Mouse (Mus musculus) midbrain, embryonic 11.5 days (tissue): ENCODE measurements around the gene Ddx23. TPM values are rescaled to one million over a fixed set of nuclear protein-coding genes. Genes with fewer than 3 reads are reported as not detected.

Source experiments
- ATAC-seq: fragments of 200-750 bp; cut with Nextera tagmentation; 2 replicates; pipeline ENCODE4 v1.8.0; 2017; ENCODE audit warnings: moderate TSS enrichment, moderate library complexity; ENCODE audit not compliant: low FRiP score
- DNase-seq: peaks from one replicate; pipeline ENCODE4 v3.0.0; 2015; ENCODE audit warnings: low spot score; ENCODE audit errors: missing footprints
- H3K27ac ChIP-seq: fragments of 300-500 bp; sonication (generic); 2 replicates; pipeline ENCODE4 v1.5.1; 2014; ENCODE audit warnings: low read depth, low read length
- H3K27me3 ChIP-seq: fragments of 300-500 bp; sonication (generic); 2 replicates; pipeline ENCODE4 v1.6.1; 2014; ENCODE audit warnings: mild to moderate bottlenecking, low read length, moderate library complexity, mixed read lengths; ENCODE audit not compliant: control insufficient read depth, insufficient read depth
- H3K36me3 ChIP-seq: fragments of 300-500 bp; sonication (generic); 2 replicates; pipeline ENCODE4 v1.6.1; 2014; ENCODE audit warnings: mild to moderate bottlenecking, low read length, moderate library complexity, mixed read lengths; ENCODE audit not compliant: control insufficient read depth, insufficient read depth
- H3K4me1 ChIP-seq: fragments of 300-500 bp; sonication (generic); 2 replicates; pipeline ENCODE4 v1.6.1; 2014; ENCODE audit warnings: low read length; ENCODE audit not compliant: control insufficient read depth, insufficient read depth
- H3K4me2 ChIP-seq: fragments of 300-500 bp; sonication (generic); 2 replicates; pipeline ENCODE4 v1.6.1; 2014; ENCODE audit warnings: mild to moderate bottlenecking, moderate library complexity
- H3K4me3 ChIP-seq: fragments of 300-500 bp; sonication (generic); 2 replicates; pipeline ENCODE4 v1.5.1; 2014; ENCODE audit warnings: low read depth, low read length
- H3K9ac ChIP-seq: fragments of 300-500 bp; sonication (generic); 2 replicates; pipeline ENCODE4 v1.6.1; 2014; ENCODE audit warnings: low read length
- H3K9me3 ChIP-seq: fragments of 300-500 bp; sonication (generic); 2 replicates; pipeline ENCODE4 v1.6.1; 2016; ENCODE audit warnings: low read length; ENCODE audit not compliant: control insufficient read depth
- WGBS: fragments of 180-500 bp; shearing (Covaris S2); extraction: QIAGEN DNeasy Blood & Tissue Kit; methylation state at CpG from one replicate; pipeline ENCODE4 v1.1.7; 2014; 5-methylcytosine and 5-hydroxymethylcytosine counted together
- polyA plus RNA-seq: library from polyadenylated mRNA; unstranded; fragments of >200 nt; fragmentation: Nextera tagmentation; extraction: Ambion mirVana; gene quantifications from 2 replicates; pipeline ENCODE4 v1.2.1, GENCODE M21; 2014

Ddx23 gene
- polyA plus RNA-seq, 1 experiment from 2014 or later, result 24.9 TPM

DNA sequence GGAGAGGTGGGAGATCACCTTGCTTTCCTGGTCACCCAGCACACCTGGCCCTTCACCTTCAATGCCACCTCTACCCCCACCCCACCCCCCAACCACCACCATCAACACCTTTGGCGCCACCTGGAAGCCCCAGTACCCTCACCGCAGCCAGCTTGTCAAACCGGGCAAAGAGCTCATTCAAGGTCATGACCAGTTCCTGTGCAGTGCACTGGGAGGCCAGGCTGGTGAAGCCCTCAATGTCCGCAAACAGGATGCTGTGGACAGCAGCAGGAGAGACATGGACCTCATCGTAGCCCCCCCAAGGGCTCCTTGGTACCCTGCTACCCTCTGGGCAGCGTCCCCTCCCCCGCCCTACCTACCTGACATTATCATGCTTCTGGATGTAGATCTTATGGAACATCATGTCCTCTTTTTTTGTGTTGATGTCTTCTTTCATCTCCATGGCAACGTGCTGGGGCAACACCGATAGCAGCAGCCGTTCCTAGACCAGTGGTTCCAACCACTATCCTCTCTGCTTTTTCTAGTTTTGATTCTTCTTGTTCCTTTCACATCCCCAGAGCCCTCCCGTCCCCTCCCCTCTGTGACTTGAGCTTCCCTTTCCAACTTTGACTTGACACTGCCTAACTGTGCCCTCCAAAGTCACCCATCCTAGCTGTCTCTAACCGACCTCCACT, 62.5 kb downstream of the Ddx23 start:
- no peaks in the 10 kb centered on the region for H3K4me1 ChIP-seq
- H3K9ac ChIP-seq, result no peak overlapping the region
- H3K4me2 ChIP-seq, result no peak overlapping the region
- H3K27me3 ChIP-seq, result no peaks in the 10 kb centered on the region
- ATAC-seq, result no peak
- H3K27ac ChIP-seq, result no peak overlapping the region
- no peak for DNase-seq
- WGBS, result 85% methylated on average over 12 of the region's 12 CpGs
- H3K4me3 ChIP-seq, result no peak overlapping the region
- peaks cover 24% of the 10 kb centered on the region for H3K36me3 ChIP-seq
- H3K9me3 ChIP-seq, result no peaks in the 10 kb centered on the region

DNA sequence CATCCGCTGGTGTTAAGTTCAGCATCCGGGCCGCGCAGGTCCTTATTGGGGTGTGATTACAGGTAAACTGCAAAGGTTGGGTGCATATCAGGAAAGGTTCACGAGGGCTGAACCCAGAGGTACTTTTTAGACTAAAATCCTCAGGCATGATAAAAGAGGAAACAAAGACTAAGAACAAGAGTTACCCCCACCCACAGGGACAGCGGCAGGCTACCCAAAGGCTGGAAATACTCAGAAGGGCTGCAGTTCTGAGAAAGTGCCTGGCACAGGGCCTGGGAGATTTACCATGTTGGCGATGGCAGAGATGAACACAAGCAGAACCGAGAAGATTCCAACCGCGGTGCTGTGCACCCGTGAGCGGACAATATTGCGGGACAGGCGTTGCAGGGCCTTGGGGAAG, 66.1 kb downstream of the Ddx23 start:
- 95% methylated on average over 14 of the region's 14 CpGs for WGBS
- H3K36me3 ChIP-seq, result peaks cover 33% of the 10 kb centered on the region
- ATAC-seq, result no peak

More for the DNA sequence above, 66.1 kb downstream of the Ddx23 start:
- H3K27ac ChIP-seq, result no peak overlapping the region
- H3K9me3 ChIP-seq, result no peaks in the 10 kb centered on the region
- no peak overlapping the region for H3K9ac ChIP-seq
- no peak for DNase-seq
- H3K4me1 ChIP-seq, result no peaks in the 10 kb centered on the region
- H3K27me3 ChIP-seq, result no peaks in the 10 kb centered on the region
- no peak overlapping the region for H3K4me2 ChIP-seq
- H3K4me3 ChIP-seq, result no peak overlapping the region

Other genes with a start within 250 kb of the Ddx23 start
- not detected in 2 replicates for gene Olfr282, start 231.7 kb downstream of the Ddx23 start, polyA plus RNA-seq
- gene Olfr281, start 210.3 kb downstream of the Ddx23 start, polyA plus RNA-seq, result not detected in 2 replicates
- not detected in 2 replicates for gene OR5BS1P, start 193.0 kb downstream of the Ddx23 start, polyA plus RNA-seq
- not detected in 2 replicates for gene Lalba, start 180.2 kb downstream of the Ddx23 start, polyA plus RNA-seq
- not detected in 2 replicates for gene Olfr279, start 170.5 kb downstream of the Ddx23 start, polyA plus RNA-seq
- gene Kansl2, start 128.6 kb downstream of the Ddx23 start, polyA plus RNA-seq, result 131 and 140 TPM in 2 replicates
- 60.7 and 61.9 TPM in 2 replicates for gene Ccnt1, start 92.0 kb downstream of the Ddx23 start, polyA plus RNA-seq
- 0.44 TPM in 1 of 2 replicates, not detected in the other for gene 4930415O20Rik, start 91.9 kb downstream of the Ddx23 start, polyA plus RNA-seq
- 9.3 and 10.6 TPM in 2 replicates for gene Adcy6, start 52.8 kb downstream of the Ddx23 start, polyA plus RNA-seq
- gene Cacnb3, start 32.1 kb downstream of the Ddx23 start, polyA plus RNA-seq, result 35.5 and 39.5 TPM in 2 replicates
- gene Rnd1, start 14.6 kb upstream of the Ddx23 start, polyA plus RNA-seq, result 6.1 and 6.3 TPM in 2 replicates
- 0.71 and 1.4 TPM in 2 replicates for gene Ccdc65, start 45.3 kb upstream of the Ddx23 start, polyA plus RNA-seq
- 10.3 and 10.5 TPM in 2 replicates for gene Fkbp11, start 65.3 kb upstream of the Ddx23 start, polyA plus RNA-seq
- gene Arf3, start 100.3 kb upstream of the Ddx23 start, polyA plus RNA-seq, result 28.1 and 33.4 TPM in 2 replicates
- 0.30 and 0.40 TPM in 2 replicates for gene Wnt10b, start 115.3 kb upstream of the Ddx23 start, polyA plus RNA-seq
- 11.6 and 14.0 TPM in 2 replicates for gene Wnt1, start 127.0 kb upstream of the Ddx23 start, polyA plus RNA-seq
- 0.48 and 0.74 TPM in 2 replicates for gene Ddn, start 146.6 kb upstream of the Ddx23 start, polyA plus RNA-seq
- 69.7 and 81.4 TPM in 2 replicates for gene Prkag1, start 168.6 kb upstream of the Ddx23 start, polyA plus RNA-seq
- gene Kmt2d, start 208.3 kb upstream of the Ddx23 start, polyA plus RNA-seq, result 13.2 and 13.3 TPM in 2 replicates
- gene Rhebl1, start 231.6 kb upstream of the Ddx23 start, polyA plus RNA-seq, result 14.2 and 16.7 TPM in 2 replicates
- 0.27 and 0.40 TPM in 2 replicates for gene Dhh, start 235.6 kb upstream of the Ddx23 start, polyA plus RNA-seq